Mouse (Mus musculus) fibroblast of lung, adult 2 months (primary cell): ENCODE data around the gene Abcc9.

ENCODE experiments used
- DNase-seq: peaks from one replicate; pipeline ENCODE4 v3.0.0-alpha.2; 2011; ENCODE audit warnings: low read depth

Gene Abcc9

DNA sequence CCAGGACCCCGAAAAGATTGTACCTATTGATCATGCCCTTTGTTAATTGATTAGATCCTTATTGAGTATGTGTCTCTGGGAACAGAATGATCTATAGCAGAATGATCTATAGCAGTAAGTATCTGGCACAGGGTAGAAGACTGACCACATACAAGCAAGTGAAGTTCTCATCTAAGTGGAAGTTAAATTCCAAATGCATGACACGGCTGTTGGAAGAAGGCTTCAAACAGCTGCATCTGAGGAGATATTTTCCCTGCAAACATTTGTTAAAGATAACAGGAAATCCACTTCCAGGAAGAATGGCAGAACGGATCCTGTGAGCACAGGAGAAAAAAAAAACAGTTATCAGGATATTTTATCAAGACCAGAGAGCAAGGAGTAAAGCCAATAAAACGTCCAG, 158.5 kb downstream of the Abcc9 start:
- DNase-seq, result no peak

DNA sequence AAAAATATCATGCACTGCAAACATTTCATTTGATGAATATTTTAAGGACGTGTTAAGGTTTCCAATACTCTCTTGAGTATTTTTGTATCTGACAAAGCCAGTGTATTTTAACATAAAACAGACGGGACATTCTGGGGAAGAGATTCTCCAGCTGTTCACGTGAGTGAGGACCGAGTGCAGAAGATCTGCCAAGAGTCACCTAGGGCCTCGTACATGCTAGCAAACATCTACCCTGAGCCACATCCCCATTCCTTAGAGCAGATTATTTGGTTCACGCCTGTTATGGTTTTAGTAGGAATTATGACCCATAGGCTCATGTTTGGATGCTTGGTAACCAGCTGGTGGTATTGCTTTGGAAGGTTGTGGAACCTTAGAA, 159.3 kb downstream of the Abcc9 start:
- DNase-seq, result no peak

DNA sequence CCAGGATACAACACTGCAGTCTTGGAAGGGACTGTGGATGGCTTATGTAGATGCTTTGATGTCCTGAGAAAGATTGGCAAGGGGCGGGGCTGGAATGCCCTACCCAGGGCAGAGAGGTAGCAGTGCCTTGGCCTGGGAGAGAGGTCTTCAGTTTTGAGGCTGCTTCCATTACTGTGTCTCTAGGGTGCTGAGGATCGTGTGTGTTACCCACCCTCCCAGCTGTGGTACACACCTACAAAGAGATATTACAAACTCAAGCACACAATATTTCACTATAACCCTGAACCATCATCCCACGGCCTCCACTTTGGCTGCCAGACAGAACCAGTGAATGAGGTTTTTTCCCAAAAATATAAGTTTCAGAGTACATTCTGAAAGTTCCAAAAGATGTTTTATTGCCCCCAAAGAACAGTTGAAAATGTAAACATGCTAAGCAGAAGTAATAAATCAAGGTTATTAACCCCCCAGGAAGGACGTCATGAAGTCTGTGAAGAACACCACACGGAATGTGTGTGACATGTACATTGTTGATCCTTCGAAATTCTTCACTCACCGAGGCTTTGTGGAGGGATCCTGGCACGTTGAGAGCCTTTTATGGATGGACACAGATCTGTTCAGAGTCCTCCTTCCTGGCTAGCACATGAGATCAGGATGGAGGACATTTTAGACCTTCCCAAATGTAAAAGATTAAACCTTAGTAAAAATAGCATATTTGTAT, 159.9 kb downstream of the Abcc9 start:
- DNase-seq, result no peak

DNA sequence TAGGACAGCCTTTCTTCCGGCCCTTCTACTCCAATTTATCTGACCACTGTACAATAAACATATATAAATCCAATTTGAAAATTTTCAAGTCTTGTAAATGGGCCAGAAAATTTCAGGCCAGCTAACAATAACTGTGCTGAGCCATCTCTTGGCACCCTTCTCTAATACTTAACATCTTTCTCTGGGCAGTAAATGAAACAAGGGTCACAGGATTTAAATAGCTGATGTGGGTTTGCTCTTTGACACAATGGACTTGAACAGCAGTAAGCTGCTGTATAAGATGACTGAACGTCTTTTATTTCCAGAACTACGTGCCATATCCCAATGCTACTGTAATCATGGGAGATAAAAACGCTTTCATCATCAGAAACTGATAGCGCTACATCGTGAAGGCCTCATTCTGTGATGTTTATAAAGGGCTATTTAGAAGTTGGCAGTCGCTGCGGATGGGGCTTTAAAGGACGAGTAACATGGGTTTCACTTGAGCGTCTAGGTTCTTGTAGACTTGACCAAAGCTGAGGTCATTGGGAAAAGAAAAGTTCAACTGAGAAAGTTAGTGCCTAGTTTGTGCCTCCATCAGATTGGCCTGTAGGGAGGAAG, 161.5 kb downstream of the Abcc9 start:
- no peak for DNase-seq

DNA sequence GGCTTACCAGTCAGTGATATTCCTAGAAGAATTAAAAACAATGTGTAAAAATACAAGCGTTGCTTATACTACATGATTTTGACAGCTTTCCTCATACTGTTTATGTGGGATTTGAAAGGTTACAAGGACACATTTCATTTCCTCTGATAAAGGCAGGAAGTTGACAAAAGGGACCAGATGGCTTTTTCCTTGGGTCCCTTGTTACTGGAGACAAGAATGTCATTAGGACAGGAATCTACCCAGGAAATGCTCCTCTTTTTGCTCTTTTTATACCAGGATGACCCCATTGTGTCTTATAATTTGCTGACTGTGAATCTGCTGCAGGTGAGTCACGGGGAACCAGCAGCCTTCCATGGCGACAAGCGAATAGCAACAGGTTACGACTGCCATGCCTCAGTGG, 162.0 kb downstream of the Abcc9 start:
- no peak for DNase-seq

DNA sequence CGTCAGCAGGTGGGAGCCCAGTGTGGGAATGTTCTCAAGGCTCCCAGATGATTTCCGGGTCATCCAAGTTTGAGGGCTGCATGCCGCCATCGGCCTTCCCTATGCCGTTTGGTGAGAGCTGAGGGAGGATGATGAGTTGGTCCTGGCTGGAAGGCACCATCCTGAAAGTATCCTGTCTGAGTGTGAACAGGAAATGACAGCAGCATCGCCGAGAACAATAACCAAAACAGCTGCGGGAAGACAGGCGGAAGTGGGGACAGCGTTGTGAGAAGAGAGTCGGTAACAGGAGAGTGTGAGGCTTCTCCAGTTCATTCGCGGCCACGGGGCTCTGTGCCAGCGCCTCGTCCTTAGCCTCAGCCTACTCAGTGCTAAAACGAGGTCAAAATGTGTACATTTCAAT, 163.6 kb downstream of the Abcc9 start:
- no peak for DNase-seq
